Mouse (Mus musculus) megakaryocyte, embryonic 14.5 days (primary cell): Measurements from ENCODE around the gene Asah2.

Source experiments
- FLI1 ChIP-seq: IDR thresholded peaks from 2 replicates; pipeline ENCODE4 v1.6.1; 2012; ENCODE audit warnings: low read length, inconsistent platforms, mixed read lengths
- GATA1 ChIP-seq: IDR thresholded peaks from 3 replicates; pipeline ENCODE4 v1.6.1; 2012; ENCODE audit warnings: mixed read lengths, low read length, inconsistent platforms, borderline replicate concordance

DNA sequence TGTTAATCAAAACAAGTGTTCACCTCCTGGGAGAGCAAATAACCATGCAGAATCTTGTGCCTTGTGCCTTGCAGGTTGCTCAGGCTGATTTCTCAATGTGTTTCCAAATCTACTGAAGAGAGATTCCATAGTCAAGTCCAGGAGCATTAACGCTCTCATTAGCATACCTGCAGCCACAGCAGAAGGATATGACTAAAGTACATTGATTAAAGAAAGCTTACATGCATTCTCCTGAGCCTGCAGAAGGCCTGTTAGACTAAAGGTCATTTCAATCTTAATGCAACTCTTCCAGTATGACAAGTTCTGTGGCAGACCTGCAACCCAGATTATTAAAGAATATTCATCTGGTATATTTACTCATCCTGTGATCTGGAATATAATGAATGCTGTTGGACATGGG, 46.7 kb downstream of the Asah2 start:
- TF ChIP-seq FLI1, result no peak
- TF ChIP-seq GATA1, result no peak
